Mouse (Mus musculus): ENCODE measurements around the gene Shc3. TPM values are rescaled to one million over a fixed set of nuclear protein-coding genes. Genes with fewer than 3 reads are reported as not detected.

The Shc3 gene
- polyA plus RNA-seq, 1 experiment from 2014 or later = 7.5 TPM

DNA sequence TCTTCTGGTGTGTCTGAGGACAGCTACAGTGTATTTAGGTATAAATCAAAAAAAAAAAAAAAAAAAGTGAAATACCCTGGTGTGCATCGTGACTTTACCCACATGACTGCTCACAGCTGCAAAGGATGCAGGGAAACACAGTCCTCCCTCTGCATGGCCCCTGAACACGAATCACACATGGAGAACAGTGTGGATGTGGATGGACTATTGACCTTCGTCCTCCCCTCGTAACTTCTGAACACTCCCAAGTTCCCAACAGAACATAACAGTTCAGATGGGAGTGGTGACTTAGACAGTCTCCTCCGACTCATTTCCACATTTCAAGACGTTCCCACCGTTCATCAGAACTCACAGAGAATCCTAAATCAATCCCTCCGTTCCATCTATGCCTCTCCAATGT lies 33.5 kb upstream of the Shc3 start:
- 61% methylated on average over 8 of the region's 8 CpGs for WGBS
- Histone ChIP-seq H3K9me3 (replicated peaks) (no peaks in the 10 kb centered on the region), H3K27me3 (replicated peaks) (no peaks in the 10 kb centered on the region), H3K4me2 (peak overlapping the region; percentile 52), H3K27ac (replicated peaks) (no peak overlapping the region), H3K4me1 (peaks cover 9% of the 10 kb centered on the region), H3K36me3 (no peaks in the 10 kb centered on the region), H3K9ac (replicated peaks) (no peak overlapping the region), H3K4me3 (replicated peaks) (peak overlapping the region; percentile 22)
- ATAC-seq (ENCODE audit: low FRiP score) = peak; percentile 19; the same call in 1 of the 2 replicates

DNA sequence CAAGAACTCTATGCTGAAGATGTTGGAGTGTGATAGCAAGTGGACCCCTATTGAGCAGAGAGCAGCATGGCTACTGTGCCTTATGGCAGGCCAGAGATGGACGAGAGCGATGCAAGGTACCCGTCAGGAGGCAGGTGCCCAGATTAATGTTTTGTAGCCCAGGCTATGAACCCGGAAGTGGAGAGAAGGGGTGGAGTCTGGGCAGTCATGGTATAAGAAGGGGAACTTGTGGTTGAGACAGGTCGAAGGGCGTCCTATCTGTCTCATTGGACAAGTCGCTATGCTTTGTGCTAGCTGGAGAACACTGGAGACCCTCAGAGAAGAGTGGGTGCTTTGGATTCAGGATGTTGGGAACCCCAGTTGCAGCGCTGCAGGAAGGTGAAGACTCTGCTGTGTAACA lies 30.9 kb upstream of the Shc3 start:
- 0 out of 2 replicates have a peak, but pooled peaks cover 8% of the 10 kb centered on the region for H3K27me3 ChIP-seq (replicated peaks)
- H3K4me2 ChIP-seq = no peak overlapping the region
- H3K4me1 ChIP-seq = peaks cover 13% of the 10 kb centered on the region
- H3K4me3 ChIP-seq (replicated peaks) = no peak overlapping the region
- no peak overlapping the region for H3K27ac ChIP-seq (replicated peaks)
- ATAC-seq (ENCODE audit: low FRiP score) = no peak
- no peaks in the 10 kb centered on the region for H3K36me3 ChIP-seq
- WGBS = 93% methylated on average over 8 of the region's 8 CpGs
- H3K9me3 ChIP-seq (replicated peaks) = no peaks in the 10 kb centered on the region
- H3K9ac ChIP-seq (replicated peaks) = no peak overlapping the region

DNA sequence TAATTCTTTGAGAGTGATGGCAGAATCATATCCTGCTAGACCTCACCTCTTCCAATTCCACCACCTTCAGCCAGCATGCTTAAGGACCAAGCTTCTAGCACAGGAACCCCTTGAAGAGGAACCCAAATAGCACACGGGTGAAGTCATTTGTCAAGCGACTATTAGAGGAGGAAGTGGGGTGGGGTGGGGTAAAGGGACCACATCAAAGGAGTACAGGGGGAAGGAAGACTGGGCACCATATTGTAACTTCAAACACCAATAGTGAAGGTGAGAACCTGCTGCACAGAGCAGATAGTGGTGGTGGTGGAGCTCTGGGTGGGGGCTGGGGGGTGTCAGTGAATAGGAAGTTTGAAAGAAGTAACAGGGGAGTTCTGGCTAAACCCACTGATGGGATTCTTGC lies 28.8 kb upstream of the Shc3 start:
- Histone ChIP-seq H3K4me1 (peaks cover 13% of the 10 kb centered on the region), H3K36me3 (no peaks in the 10 kb centered on the region), H3K4me3 (replicated peaks) (no peak overlapping the region), H3K4me2 (no peak overlapping the region), H3K9ac (replicated peaks) (no peak overlapping the region), H3K27me3 (replicated peaks) (peaks cover 11% of the 10 kb centered on the region; the same call in 1 of the 2 replicates), H3K27ac (replicated peaks) (no peak overlapping the region), H3K9me3 (replicated peaks) (no peaks in the 10 kb centered on the region)
- ATAC-seq (ENCODE audit: low FRiP score) = no peak
- 64% methylated on average over 2 of the region's 2 CpGs for WGBS

DNA sequence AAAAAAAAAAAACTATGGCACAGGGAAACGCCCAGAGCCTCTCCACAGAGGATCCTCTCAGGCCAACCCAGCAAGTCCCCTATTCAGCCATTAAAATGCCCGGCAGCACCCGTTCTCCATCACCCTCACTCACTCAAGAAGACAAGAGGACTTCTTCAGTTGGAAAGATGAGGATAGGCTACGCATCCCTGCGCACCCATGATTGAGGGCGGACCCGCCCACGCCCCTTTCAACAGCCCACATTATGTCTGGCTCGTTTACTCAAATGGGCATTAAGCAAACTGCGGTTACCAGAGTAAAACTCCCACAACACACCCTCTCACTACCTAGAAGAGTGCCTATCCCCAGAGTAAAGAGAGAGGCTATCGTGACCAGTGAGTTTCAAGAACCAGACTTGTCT lies 26.2 kb upstream of the Shc3 start:
- H3K4me1 ChIP-seq = peaks cover 9% of the 10 kb centered on the region
- peaks cover 11% of the 10 kb centered on the region; the same call in 1 of the 2 replicates for H3K27me3 ChIP-seq (replicated peaks)
- ATAC-seq (ENCODE audit: low FRiP score) = peak; percentile 21; the same call in 1 of the 2 replicates
- no peaks in the 10 kb centered on the region for H3K9me3 ChIP-seq (replicated peaks)
- 16% methylated on average over 11 of the region's 11 CpGs for whole genome bisulfite sequencing
- H3K4me3 ChIP-seq (replicated peaks) = peak overlapping the region; percentile 54
- H3K4me2 ChIP-seq = peak overlapping the region; percentile 99
- no peaks in the 10 kb centered on the region for H3K36me3 ChIP-seq
- no peak overlapping the region for H3K27ac ChIP-seq (replicated peaks)
- H3K9ac ChIP-seq (replicated peaks) = peak overlapping the region; percentile 53; the same call in 1 of the 2 replicates

DNA sequence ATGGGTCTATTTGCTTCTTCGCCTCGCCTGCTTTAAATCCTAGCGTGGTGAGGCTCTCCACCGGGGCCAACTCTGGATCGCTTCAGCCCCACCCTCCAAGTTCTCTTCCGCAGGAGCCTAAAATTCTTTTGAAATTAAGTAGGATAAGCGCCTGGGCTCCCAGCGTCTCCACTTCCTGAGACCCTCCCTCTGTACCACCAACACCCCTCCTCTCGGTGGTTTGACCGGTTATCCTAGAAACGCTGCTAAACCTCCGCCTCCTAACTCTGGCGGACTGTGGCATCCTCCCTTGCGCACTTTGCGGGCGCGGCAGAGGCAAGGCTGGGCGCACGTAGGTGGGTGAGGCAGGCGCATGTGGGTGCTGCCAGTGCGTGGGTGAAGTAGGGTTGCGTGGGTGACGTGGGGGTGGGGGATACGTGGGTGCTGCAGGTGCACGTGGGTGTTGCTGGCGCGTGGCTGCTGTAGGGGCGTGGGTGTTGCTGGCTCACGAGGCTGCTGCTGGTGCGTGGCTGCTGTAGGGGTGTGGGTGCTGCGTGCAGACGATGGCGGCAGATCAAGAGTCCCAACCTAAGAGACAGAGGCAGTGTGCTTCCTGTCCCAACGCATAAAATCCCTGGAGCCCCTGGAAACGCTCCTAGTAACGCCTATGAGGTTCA lies 25.6 kb upstream of the Shc3 start:
- Histone ChIP-seq H3K27me3 (replicated peaks) (peaks cover 11% of the 10 kb centered on the region; the same call in 1 of the 2 replicates), H3K9me3 (replicated peaks) (no peaks in the 10 kb centered on the region), H3K4me3 (replicated peaks) (peak overlapping the region; percentile 54), H3K9ac (replicated peaks) (peak overlapping the region; percentile 53), H3K4me2 (peak overlapping the region; percentile 99), H3K36me3 (no peaks in the 10 kb centered on the region), H3K27ac (replicated peaks) (no peak overlapping the region), H3K4me1 (peaks cover 9% of the 10 kb centered on the region)
- WGBS = under 1% methylated on average over 36 of the region's 36 CpGs
- ATAC-seq (ENCODE audit: low FRiP score) = peak; percentile 84

DNA sequence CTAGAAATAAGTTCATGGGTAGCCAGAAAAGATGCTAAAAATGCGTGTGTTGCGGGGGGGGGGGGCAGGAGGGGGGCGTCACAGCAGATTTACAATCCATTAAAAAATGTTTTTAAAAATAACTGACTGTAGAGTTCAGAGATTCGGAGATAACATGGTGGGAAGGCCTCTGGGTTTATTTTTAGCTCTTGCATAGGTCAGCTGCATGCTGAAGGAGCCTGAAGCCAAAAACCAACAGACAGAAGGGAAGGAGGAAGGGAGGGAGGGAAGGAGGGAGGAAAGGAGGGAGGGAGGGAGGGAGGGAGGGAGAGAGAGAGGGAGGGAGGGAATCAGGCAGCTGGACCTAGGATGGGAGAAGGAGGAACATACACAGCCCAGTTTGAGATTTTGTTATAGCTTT lies 18.8 kb upstream of the Shc3 start:
- Histone ChIP-seq H3K4me2 (no peak overlapping the region), H3K9me3 (replicated peaks) (no peaks in the 10 kb centered on the region), H3K27me3 (replicated peaks) (no peaks in the 10 kb centered on the region), H3K27ac (replicated peaks) (no peak overlapping the region), H3K4me3 (replicated peaks) (no peak overlapping the region), H3K9ac (replicated peaks) (no peak overlapping the region), H3K4me1 (no peaks in the 10 kb centered on the region), H3K36me3 (no peaks in the 10 kb centered on the region)
- ATAC-seq (ENCODE audit: low FRiP score) = no peak
- WGBS = 74% methylated on average over 4 of the region's 4 CpGs

DNA sequence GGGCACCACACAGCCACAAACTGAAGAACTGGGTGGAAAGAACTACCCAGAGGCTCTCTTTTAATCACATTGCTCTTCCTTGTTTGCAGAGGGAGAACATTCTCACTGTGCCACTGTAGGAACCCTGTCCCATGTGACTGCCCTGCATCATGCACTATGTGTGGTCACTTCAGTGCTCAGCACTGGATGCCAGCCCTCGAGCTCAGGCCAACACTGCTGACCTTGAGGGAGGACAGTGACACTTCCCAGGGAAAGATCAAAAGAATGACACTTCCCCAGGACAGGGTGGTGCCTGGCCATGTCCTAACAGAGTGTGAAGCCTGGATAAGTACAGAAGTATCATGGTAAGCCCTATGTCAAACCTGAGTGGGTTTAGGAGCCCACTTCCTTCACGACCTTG lies 13.0 kb upstream of the Shc3 start:
- H3K27ac ChIP-seq (replicated peaks) = no peak overlapping the region
- no peak overlapping the region for H3K4me2 ChIP-seq
- peaks cover 25% of the 10 kb centered on the region for H3K4me1 ChIP-seq
- no peaks in the 10 kb centered on the region for H3K9me3 ChIP-seq (replicated peaks)
- H3K9ac ChIP-seq (replicated peaks) = no peak overlapping the region
- H3K27me3 ChIP-seq (replicated peaks) = 0 out of 2 replicates have a peak, but pooled peaks cover 3% of the 10 kb centered on the region
- whole genome bisulfite sequencing = 70% methylated on average over 2 of the region's 2 CpGs
- H3K36me3 ChIP-seq = no peaks in the 10 kb centered on the region
- ATAC-seq (ENCODE audit: low FRiP score) = no peak
- no peak overlapping the region for H3K4me3 ChIP-seq (replicated peaks)

DNA sequence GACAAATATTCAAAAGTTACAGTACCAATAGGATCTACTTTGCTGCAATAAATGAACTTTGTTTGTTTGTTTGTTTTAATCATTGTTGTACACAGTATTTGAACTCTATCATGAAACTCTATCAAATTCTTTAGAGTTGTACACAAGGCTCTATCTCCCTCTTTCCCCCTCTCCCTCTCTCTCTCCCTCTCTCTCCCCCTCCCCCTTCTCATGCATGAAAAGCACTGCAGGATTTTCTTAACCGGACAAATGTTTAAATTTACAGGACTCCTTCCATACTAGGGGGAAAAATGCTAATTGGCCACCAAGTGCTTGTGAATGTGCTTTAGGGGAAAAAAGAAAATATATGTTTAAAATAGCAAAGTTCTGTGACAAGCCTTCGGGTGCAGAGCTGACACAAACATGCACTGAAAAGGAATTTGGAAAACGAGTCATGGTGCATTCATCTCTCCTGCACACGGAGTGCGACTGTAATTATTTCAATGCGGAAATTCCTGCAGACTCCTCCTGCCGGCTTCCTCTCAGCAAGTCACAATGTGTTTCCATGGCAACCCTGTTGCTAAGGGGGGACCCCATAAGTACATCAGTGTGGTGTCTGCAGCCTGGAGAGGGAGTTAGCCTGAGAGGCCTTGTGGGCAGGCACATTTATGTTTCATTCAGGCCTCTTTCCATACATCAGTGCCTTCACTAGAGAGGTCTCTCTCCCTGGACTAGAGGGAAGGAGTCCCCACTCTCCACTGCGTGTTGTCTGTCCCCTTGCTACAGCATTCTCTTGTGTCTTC lies 11.2 kb upstream of the Shc3 start:
- no peaks in the 10 kb centered on the region for H3K9me3 ChIP-seq (replicated peaks)
- 0 out of 2 replicates have a peak, but pooled peaks cover 3% of the 10 kb centered on the region for H3K27me3 ChIP-seq (replicated peaks)
- peaks cover 25% of the 10 kb centered on the region for H3K4me1 ChIP-seq
- H3K4me3 ChIP-seq (replicated peaks) = peak overlapping the region; percentile 19; the same call in 1 of the 2 replicates
- no peak overlapping the region for H3K9ac ChIP-seq (replicated peaks)
- peak overlapping the region; percentile 45 for H3K4me2 ChIP-seq
- peak overlapping the region; percentile 79 for H3K27ac ChIP-seq (replicated peaks)
- WGBS = 2% methylated on average over 8 of the region's 8 CpGs
- ATAC-seq (ENCODE audit: low FRiP score) = peak; percentile 97
- H3K36me3 ChIP-seq = no peaks in the 10 kb centered on the region

DNA sequence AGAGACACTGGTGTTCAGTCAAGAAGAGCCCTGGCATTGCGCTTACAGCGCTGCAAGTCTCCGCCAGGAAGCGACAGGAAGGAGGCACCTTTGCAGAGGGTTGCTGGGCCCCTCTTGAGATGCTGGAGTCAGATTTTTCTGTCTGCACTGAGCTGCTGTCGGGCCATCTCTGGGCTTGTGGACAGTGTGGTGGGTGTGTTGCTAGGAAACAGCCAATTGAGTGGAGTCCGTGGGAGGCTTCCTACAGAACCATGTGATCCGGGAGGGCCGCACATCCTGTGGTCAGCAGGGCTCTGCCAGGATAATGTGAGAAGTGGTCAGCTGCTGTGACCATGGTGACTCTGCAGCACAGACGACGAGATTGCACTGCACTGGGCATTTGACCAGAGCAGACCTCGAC lies 4.6 kb upstream of the Shc3 start:
- Histone ChIP-seq H3K27me3 (replicated peaks) (peaks cover 6% of the 10 kb centered on the region; the same call in 1 of the 2 replicates), H3K9me3 (replicated peaks) (no peaks in the 10 kb centered on the region), H3K27ac (replicated peaks) (no peak overlapping the region), H3K36me3 (no peaks in the 10 kb centered on the region), H3K4me2 (peak overlapping the region; percentile 32), H3K4me3 (replicated peaks) (no peak overlapping the region), H3K4me1 (peaks cover 17% of the 10 kb centered on the region), H3K9ac (replicated peaks) (no peak overlapping the region)
- WGBS = 27% methylated on average over 11 of the region's 11 CpGs
- no peak for ATAC-seq (ENCODE audit: low FRiP score)

DNA sequence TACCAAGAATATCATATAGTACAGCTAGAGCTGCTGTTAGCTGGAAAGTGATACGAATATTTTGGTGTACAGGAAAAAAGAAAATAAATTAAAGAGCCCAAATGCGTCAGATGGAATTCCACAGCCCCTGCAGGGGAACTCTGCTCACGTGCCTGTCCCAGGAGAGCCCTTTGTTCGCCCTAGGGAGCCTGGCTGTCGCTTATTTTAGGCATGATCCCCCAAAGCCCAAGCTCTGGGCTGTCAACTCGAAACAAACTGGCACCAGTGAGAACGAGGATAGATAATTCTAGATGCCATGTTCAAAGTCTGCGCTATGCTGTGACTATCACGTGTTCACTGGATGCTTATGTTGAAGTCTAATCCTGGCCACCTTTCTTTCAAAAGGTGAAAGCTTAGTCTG lies 892 bp upstream of the Shc3 start:
- 0 out of 2 replicates have a peak, but pooled peaks have one; percentile 6 for ATAC-seq (ENCODE audit: low FRiP score)
- 4% methylated on average over 9 of the region's 9 CpGs for WGBS
- Histone ChIP-seq H3K4me1 (peaks cover 44% of the 10 kb centered on the region), H3K4me3 (replicated peaks) (peak overlapping the region; percentile 62), H3K9ac (replicated peaks) (peak overlapping the region; percentile 29; the same call in 1 of the 2 replicates), H3K27me3 (replicated peaks) (peaks cover 19% of the 10 kb centered on the region), H3K36me3 (no peaks in the 10 kb centered on the region), H3K9me3 (replicated peaks) (no peaks in the 10 kb centered on the region), H3K27ac (replicated peaks) (peak overlapping the region; percentile 81), H3K4me2 (peak overlapping the region; percentile 98)

DNA sequence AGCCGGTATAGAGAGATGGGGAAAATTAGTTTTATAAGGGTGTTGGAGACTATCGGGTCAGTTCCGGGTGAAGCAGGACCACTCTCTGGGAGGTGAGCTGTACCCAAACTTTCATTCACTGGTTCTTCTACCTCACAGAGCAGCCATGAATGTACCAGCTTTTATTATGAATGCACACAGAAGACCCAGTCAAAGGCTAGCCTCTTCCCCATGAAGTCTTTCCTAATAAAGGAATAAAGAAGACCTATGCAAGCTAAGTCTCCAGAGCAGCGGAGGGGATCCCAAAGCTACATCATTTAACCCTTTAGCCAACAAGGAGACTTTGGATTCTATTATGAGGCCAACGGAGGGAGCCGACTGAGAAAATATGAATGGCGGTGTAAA lies 458 bp upstream of the Shc3 start:
- ATAC-seq (ENCODE audit: low FRiP score) = peak; percentile 55
- Histone ChIP-seq H3K4me2 (peak overlapping the region; percentile 98), H3K27me3 (replicated peaks) (peaks cover 24% of the 10 kb centered on the region), H3K9me3 (replicated peaks) (no peaks in the 10 kb centered on the region), H3K4me3 (replicated peaks) (peak overlapping the region; percentile 62), H3K36me3 (no peaks in the 10 kb centered on the region), H3K4me1 (peaks cover 44% of the 10 kb centered on the region), H3K27ac (replicated peaks) (peak overlapping the region; percentile 81), H3K9ac (replicated peaks) (peak overlapping the region; percentile 29; the same call in 1 of the 2 replicates)
- WGBS = 2% methylated on average over 7 of the region's 7 CpGs

DNA sequence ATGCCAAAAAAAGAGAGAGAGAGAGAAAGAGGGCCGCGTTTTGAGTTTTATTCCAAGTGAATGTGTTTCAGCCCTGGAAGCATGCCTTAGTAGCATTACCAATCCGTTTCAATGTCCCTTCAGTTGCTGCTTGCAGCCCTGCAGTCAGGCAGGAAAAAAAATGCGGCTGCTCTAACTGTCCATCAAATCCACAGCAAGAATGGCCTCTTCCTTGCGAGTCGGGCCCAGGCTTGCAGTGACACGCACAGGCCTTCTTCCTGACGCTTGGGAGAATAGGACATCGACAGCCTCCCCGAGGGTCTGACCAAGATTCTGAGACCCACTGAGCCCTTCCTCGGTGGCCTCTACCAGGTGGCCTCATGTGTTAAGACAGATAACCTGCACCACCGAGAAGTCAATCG lies 718 bp downstream of the Shc3 start:
- peak overlapping the region; percentile 56 for H3K9ac ChIP-seq (replicated peaks)
- H3K27me3 ChIP-seq (replicated peaks) = peaks cover 28% of the 10 kb centered on the region
- H3K4me2 ChIP-seq = peak overlapping the region; percentile 98
- under 1% methylated on average over 13 of the region's 13 CpGs for WGBS
- H3K27ac ChIP-seq (replicated peaks) = peak overlapping the region; percentile 81
- peaks cover 39% of the 10 kb centered on the region for H3K4me1 ChIP-seq
- no peaks in the 10 kb centered on the region for H3K36me3 ChIP-seq
- H3K9me3 ChIP-seq (replicated peaks) = no peaks in the 10 kb centered on the region
- ATAC-seq (ENCODE audit: low FRiP score) = no peak
- H3K4me3 ChIP-seq (replicated peaks) = peak overlapping the region; percentile 62
